Mouse (Mus musculus) CH12.LX (cell line): ENCODE results near the gene Gprin1. TPM values are rescaled to one million over a fixed set of nuclear protein-coding genes. Genes with fewer than 3 reads are reported as not detected.

Source experiments
- DNase-seq: peaks from one replicate; pipeline ENCODE4 v3.0.0-alpha.2; 2013; ENCODE audit errors: extremely low read depth
- H3K27ac ChIP-seq: 2 replicates; pipeline ENCODE4 v1.5.1; 2012; ENCODE audit warnings: low read depth, mild to moderate bottlenecking, control low read depth, moderate library complexity; ENCODE audit not compliant: insufficient read depth
- H3K27me3 ChIP-seq: replicated peaks from 2 replicates; pipeline ENCODE3; 2012; ENCODE audit warnings: inconsistent platforms
- H3K36me3 ChIP-seq, 2 experiments: replicated peaks in 1 of 2; 2 replicates each; pipeline versions ENCODE3 to v1.6.1; 2012; ENCODE audit warnings: inconsistent platforms in 1 of 2, low read length in 1 of 2, mild to moderate bottlenecking in 1 of 2, mixed read lengths in 1 of 2, moderate library complexity in 1 of 2; ENCODE audit not compliant: control insufficient read depth in 1 of 2, insufficient read depth in 1 of 2
- H3K4me1 ChIP-seq, 2 experiments: 2 replicates each; pipeline ENCODE4 v1.6.1; 2012; ENCODE audit warnings: inconsistent platforms in 1 of 2, moderate library complexity in 1 of 2; ENCODE audit not compliant: insufficient read depth in 2 of 2, control insufficient read depth in 1 of 2
- H3K4me2 ChIP-seq: 2 replicates; pipeline ENCODE4 v1.6.1; 2012; ENCODE audit warnings: low read depth, mild to moderate bottlenecking, control low read depth; ENCODE audit not compliant: poor library complexity, insufficient read depth, severe bottlenecking
- H3K4me3 ChIP-seq, 3 experiments: fragments of 150-350 bp in 1 of 3; sonication (generic) in 1 of 3; replicated peaks in 1 of 3; 2 replicates each; pipeline versions ENCODE3 to v1.5.1; 2011 to 2012; ENCODE audit warnings: low read depth in 2 of 3, low read length in 2 of 3, mild to moderate bottlenecking in 2 of 3, moderate library complexity in 2 of 3, control low read depth in 1 of 3, improper control_type of control experiment in 1 of 3, inconsistent platforms in 1 of 3, mixed read lengths in 1 of 3; ENCODE audit not compliant: poor library complexity in 1 of 3
- H3K79me2 ChIP-seq: replicated peaks from 2 replicates; pipeline ENCODE4 v1.6.1; 2012; ENCODE audit warnings: mild to moderate bottlenecking, moderate library complexity; ENCODE audit not compliant: control insufficient read depth, poor library complexity, insufficient read depth, severe bottlenecking; ENCODE audit errors: extremely low read depth
- H3K9ac ChIP-seq: 2 replicates; pipeline ENCODE4 v1.6.1; 2012; ENCODE audit warnings: low read depth, mild to moderate bottlenecking, control low read depth, moderate library complexity; ENCODE audit not compliant: insufficient read depth
- H3K9me3 ChIP-seq: replicated peaks from 2 replicates; pipeline ENCODE3; 2012; ENCODE audit warnings: low read length, inconsistent platforms, mixed read lengths
- BHLHE40 ChIP-seq: IDR thresholded peaks from 2 replicates; pipeline ENCODE4 v1.6.1; 2011; ENCODE audit warnings: mild to moderate bottlenecking, low read depth, low read length, improper control_type of control experiment
- E2F4 ChIP-seq: IDR thresholded peaks from 2 replicates; pipeline ENCODE4 v1.6.1; 2011; ENCODE audit warnings: low read depth, low read length, improper control_type of control experiment; ENCODE audit not compliant: insufficient replicate concordance
- ELF1 ChIP-seq: IDR thresholded peaks from 2 replicates; pipeline ENCODE4 v1.6.1; 2014; ENCODE audit warnings: low read depth, mild to moderate bottlenecking, inconsistent platforms, low read length, improper control_type of control experiment
- EP300 ChIP-seq: IDR thresholded peaks from 2 replicates; pipeline ENCODE4 v1.6.1; 2011; ENCODE audit warnings: low read length, improper control_type of control experiment
- HCFC1 ChIP-seq: IDR thresholded peaks from 2 replicates; pipeline ENCODE4 v1.6.1; 2012; ENCODE audit warnings: low read depth, mild to moderate bottlenecking, inconsistent platforms, low read length, improper control_type of control experiment
- IRF4 ChIP-seq: IDR thresholded peaks from 2 replicates; pipeline ENCODE4 v1.6.1; 2014; ENCODE audit warnings: low read depth, mild to moderate bottlenecking, inconsistent platforms, low read length, improper control_type of control experiment
- JUN ChIP-seq: IDR thresholded peaks from 2 replicates; pipeline ENCODE4 v1.6.1; 2011; ENCODE audit warnings: low read depth, mild to moderate bottlenecking, low read length, improper control_type of control experiment, moderate library complexity; ENCODE audit not compliant: insufficient read depth
- MAFK ChIP-seq: IDR thresholded peaks from 2 replicates; pipeline ENCODE4 v1.6.1; 2011; ENCODE audit warnings: low read length, improper control_type of control experiment; ENCODE audit not compliant: insufficient replicate concordance
- MAZ ChIP-seq: IDR thresholded peaks from 2 replicates; pipeline ENCODE4 v1.6.1; 2012; ENCODE audit warnings: low read depth, mild to moderate bottlenecking, inconsistent platforms, low read length, improper control_type of control experiment, moderate library complexity
- MEF2A ChIP-seq: IDR thresholded peaks from 2 replicates; pipeline ENCODE4 v1.6.1; 2014; ENCODE audit warnings: low read depth, mild to moderate bottlenecking, inconsistent platforms, low read length, improper control_type of control experiment, borderline replicate concordance
- NRF1 ChIP-seq: IDR thresholded peaks from 2 replicates; pipeline ENCODE4 v1.6.1; 2014; ENCODE audit warnings: low read depth, mild to moderate bottlenecking, inconsistent platforms, low read length, improper control_type of control experiment, moderate library complexity
- PAX5 ChIP-seq: IDR thresholded peaks from 2 replicates; pipeline ENCODE4 v1.6.1; 2012; ENCODE audit warnings: low read length, inconsistent platforms, mixed read lengths
- RAD21 ChIP-seq: IDR thresholded peaks from 2 replicates; pipeline ENCODE4 v1.6.1; 2011; ENCODE audit warnings: low read depth, mild to moderate bottlenecking, low read length, improper control_type of control experiment, moderate library complexity
- RCOR1 ChIP-seq: conservative IDR thresholded peaks from 2 replicates; pipeline ENCODE4 v1.6.1; 2012; ENCODE audit warnings: low read depth, mild to moderate bottlenecking, inconsistent platforms, low read length, improper control_type of control experiment
- TCF12 ChIP-seq: IDR thresholded peaks from 2 replicates; pipeline ENCODE4 v1.6.1; 2014; ENCODE audit warnings: low read depth, mild to moderate bottlenecking, inconsistent platforms, low read length, improper control_type of control experiment
- UBTF ChIP-seq: IDR thresholded peaks from 2 replicates; pipeline ENCODE4 v1.6.1; 2012; ENCODE audit warnings: low read depth, mild to moderate bottlenecking, inconsistent platforms, low read length, improper control_type of control experiment, moderate library complexity
- ZC3H11A ChIP-seq: IDR thresholded peaks from 2 replicates; pipeline ENCODE4 v1.6.1; 2012; ENCODE audit warnings: low read depth, mild to moderate bottlenecking, inconsistent platforms, low read length, improper control_type of control experiment
- ZKSCAN1 ChIP-seq: IDR thresholded peaks from 2 replicates; pipeline ENCODE4 v1.6.1; 2012; ENCODE audit warnings: low read depth, inconsistent platforms, low read length, improper control_type of control experiment, borderline replicate concordance
- ZMIZ1 ChIP-seq: IDR thresholded peaks from 2 replicates; pipeline ENCODE4 v1.6.1; 2012; ENCODE audit warnings: low read depth, mild to moderate bottlenecking, inconsistent platforms, low read length, improper control_type of control experiment
- ZNF384 ChIP-seq: IDR thresholded peaks from 2 replicates; pipeline ENCODE4 v1.6.1; 2012; ENCODE audit warnings: low read depth, low read length, improper control_type of control experiment, inconsistent platforms
- dilution Hi-C: fragments of 300-500 bp; cut with MboI; formaldehyde crosslinking; loops from 2 replicates; pipeline ENCODE4 v1.14.3; 2020; ENCODE audit warnings: low sequenced_read_pairs; ENCODE audit not compliant: extremely low pct_unique_long_range_greater_than_20kb, extremely low pct_ligation_motif_present
- in situ Hi-C: fragments of 300-500 bp; cut with MboI; formaldehyde crosslinking; loops from 3 replicates; pipeline ENCODE4 v1.14.3; 2019; ENCODE audit warnings: low sequenced_read_pairs, low pct_ligation_motif_present, low pct_unique_long_range_greater_than_20kb, mixed read lengths
- polyA plus RNA-seq: library from polyadenylated mRNA; unstranded; fragments of >175 nt; gene quantifications from 2 replicates; pipeline ENCODE4 v1.2.1, GENCODE M21; 2012; ENCODE audit warnings: low read depth; ENCODE audit not compliant: insufficient read length
- total RNA-seq, 2 experiments: library from RNA; depleted of rRNA; stranded (reverse); fragments of 300-350 nt in 1 of 2; fragments of >200 nt in 1 of 2; gene quantifications; 2 replicates each; pipeline ENCODE4 v1.2.3; 2012 to 2014

Gene Gprin1
- total and polyA plus RNA-seq, 3 experiments, result not detected

DNA sequence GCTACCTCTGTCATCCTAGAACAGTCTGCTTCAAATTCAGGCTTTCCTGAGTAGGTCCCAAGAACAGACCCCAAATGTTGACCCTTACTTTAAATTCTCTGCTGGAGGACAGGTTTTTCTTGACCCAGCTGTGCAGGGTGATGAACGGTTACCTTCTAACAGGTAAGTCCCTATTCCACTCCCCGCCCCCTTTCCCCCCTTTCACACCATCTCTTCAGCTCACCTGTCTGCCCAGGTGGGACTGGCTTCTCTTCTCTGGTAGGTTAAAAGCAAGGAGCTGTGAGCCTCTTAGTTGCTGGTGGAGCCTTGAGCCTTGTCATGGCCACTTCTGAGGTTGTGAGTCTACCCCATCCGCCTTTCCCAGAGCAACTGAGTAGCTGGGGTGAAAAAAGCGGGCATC lies 34.0 kb upstream of the Gprin1 start, which contains the start of gene Eif4e1b:
TSS of gene Eif4e1b (plus strand) at position 301 of the 400 bp plus-strand sequence.
- H3K27ac ChIP-seq, result no peak within 1 kb of the TSS
- H3K27me3 ChIP-seq, result peaks cover 75% of the 10 kb centered on the region
- TF ChIP-seq JUN, result no peak
- no peak for TF ChIP-seq MAZ
- no peak for TF ChIP-seq MEF2A
- TF ChIP-seq ZC3H11A, result no peak
- TF ChIP-seq NRF1, result no peak
- TF ChIP-seq, all 38 proteins: peak for 0
- DNase-seq, result no peak
- dilution Hi-C loops, result no loop called here
- in situ Hi-C loops, result no loop called here
- Histone ChIP-seq H3K4me2 (no peak within 1 kb of the TSS), H3K79me2 (no peaks in the 10 kb centered on the region), H3K4me3 (no peak within 1 kb of the TSS), H3K9me3 (peaks cover 2% of the 10 kb centered on the region), H3K9ac (no peak within 1 kb of the TSS), H3K36me3 (no peaks in the 10 kb centered on the region), H3K4me1 (no peaks in the 10 kb centered on the region)

DNA sequence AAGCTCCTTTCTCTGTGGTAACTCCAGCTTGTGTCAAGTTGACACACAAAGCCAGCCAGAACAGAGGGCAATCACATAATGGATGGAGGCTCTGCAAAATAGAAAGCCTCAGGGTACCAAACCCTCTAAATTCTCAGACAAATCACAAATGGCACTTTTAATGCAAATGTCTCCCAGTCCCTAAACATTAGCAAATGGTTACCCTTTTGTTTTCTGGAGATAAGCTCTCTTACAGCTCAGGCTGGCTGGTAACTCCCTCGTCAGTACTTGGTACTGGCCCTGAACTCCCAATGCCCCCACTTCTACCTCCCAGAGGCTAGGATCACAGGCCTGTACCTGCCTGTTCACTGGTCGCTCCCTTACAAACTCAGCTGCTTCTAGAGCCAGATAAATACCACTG lies 33.6 kb upstream of the Gprin1 start:
- dilution Hi-C loops, result no loop called here
- H3K36me3 ChIP-seq, result no peaks in the 10 kb centered on the region
- in situ Hi-C loops, result no loop called here
- peaks cover 2% of the 10 kb centered on the region for H3K9me3 ChIP-seq
- H3K4me1 ChIP-seq, result no peaks in the 10 kb centered on the region
- H3K4me3 ChIP-seq, result no peak overlapping the region
- no peak overlapping the region for H3K27ac ChIP-seq
- no peak overlapping the region for H3K9ac ChIP-seq
- no peak for DNase-seq
- H3K79me2 ChIP-seq, result no peaks in the 10 kb centered on the region
- TF ChIP-seq JUN, result no peak
- no peak for TF ChIP-seq RCOR1
- TF ChIP-seq ZKSCAN1, result no peak
- no peak for TF ChIP-seq UBTF
- no peak for TF ChIP-seq MAFK
- no peak for TF ChIP-seq RAD21
- no peak for TF ChIP-seq ZNF384
- TF ChIP-seq ELF1, result no peak
- TF ChIP-seq TCF12, result no peak
- TF ChIP-seq HCFC1, result no peak
- TF ChIP-seq ZC3H11A, result no peak
- no peak for TF ChIP-seq EP300
- TF ChIP-seq IRF4, result no peak
- no peak for TF ChIP-seq PAX5
- TF ChIP-seq ZMIZ1, result no peak
- TF ChIP-seq BHLHE40, result no peak
- no peak for TF ChIP-seq E2F4
- H3K27me3 ChIP-seq, result peaks cover 71% of the 10 kb centered on the region
- no peak overlapping the region for H3K4me2 ChIP-seq
